Mouse (Mus musculus): Measurements from ENCODE around the gene Smad9.
A peak's percentile ranks its signal among the peaks of the same experiment; 100 is the strongest.

GRCm38 (mm10) chr3:54735247-54736046 lies 19.9 kb upstream of the Smad9 start, which contains the start of the genes Exosc8 and Alg5:
- TF ChIP-seq POLR2A (IDR thresholded peaks at IDR 0.05; ENCODE audit: extremely low read depth, insufficient read depth, low read length) (0 out of 2 replicates have a peak, but pooled peaks have one; percentile 46), CTCF (IDR thresholded peaks at IDR 0.05; ENCODE audit: low read depth, low read length) (peak; percentile 94)
